Mouse (Mus musculus): ENCODE data around the gene Gm4792. TPM values are rescaled to one million over a fixed set of nuclear protein-coding genes. Genes with fewer than 3 reads are reported as not detected.

Gm4792 gene
- total and polyA plus RNA-seq, 3 experiments = not detected

GRCm38 (mm10) chr10:94311511-94312006 is 13.1 kb upstream of the Gm4792 start, which contains the start of gene Tmcc3:
Gene Tmcc3 (plus strand): TSS chr10:94311949.
- no peak for DNase-seq (ENCODE audit: extremely low read depth)
- Histone ChIP-seq H3K4me3 (replicated peaks in 1 of 3; ENCODE audit: low read depth in 2 of 3, low read length in 2 of 3, poor library complexity in 1 of 3) (peak within 1 kb of the TSS; percentile 26 to 71 (median 45)), H3K4me1 (ENCODE audit: control insufficient read depth in 1 of 2, insufficient read depth in 2 of 2) (peaks cover 6 to 8% of the 10 kb centered on the region in 2 experiments; a peak in 3 of 4 replicates), H3K27ac (ENCODE audit: insufficient read depth, low read depth) (peak within 1 kb of the TSS; percentile 44), H3K9me3 (replicated peaks; ENCODE audit: low read length) (no peaks in the 10 kb centered on the region), H3K36me3 (replicated peaks in 1 of 2; ENCODE audit: control insufficient read depth in 1 of 2, insufficient read depth in 1 of 2, low read length in 1 of 2) (no peaks in the 10 kb centered on the region), H3K9ac (ENCODE audit: insufficient read depth, low read depth) (peak within 1 kb of the TSS; percentile 71), H3K4me2 (ENCODE audit: insufficient read depth, low read depth, poor library complexity, severe bottlenecking) (peak within 1 kb of the TSS; percentile 70), H3K27me3 (replicated peaks) (no peaks in the 10 kb centered on the region), H3K79me2 (replicated peaks; ENCODE audit: control insufficient read depth, extremely low read depth, insufficient read depth, poor library complexity, severe bottlenecking) (no peaks in the 10 kb centered on the region; the same call in 1 of the 2 replicates)
- dilution Hi-C loops (cut with MboI; ENCODE audit: extremely low pct_ligation_motif_present, extremely low pct_unique_long_range_greater_than_20kb, low sequenced_read_pairs) (no loop called here), in situ Hi-C loops (cut with MboI; ENCODE audit: low pct_ligation_motif_present, low pct_unique_long_range_greater_than_20kb, low sequenced_read_pairs) (no loop called here)
- TF ChIP-seq CTCF (conservative IDR thresholded peaks at IDR 0.05 in 1 of 2, IDR thresholded peaks at IDR 0.05 in 1 of 2; ENCODE audit: low read depth in 2 of 2, low read length in 2 of 2) (peak in 1 of 2 experiments; percentile 38; a peak in 2 of 4 replicates), TBP (conservative IDR thresholded peaks at IDR 0.05; ENCODE audit: low read depth, low read length) (no peak), JUN (IDR thresholded peaks at IDR 0.05; ENCODE audit: insufficient read depth, low read depth, low read length) (no peak), SMC3 (IDR thresholded peaks at IDR 0.05; ENCODE audit: low read depth, low read length) (peak; percentile 34), NRF1 (IDR thresholded peaks at IDR 0.05; ENCODE audit: low read depth, low read length) (no peak), ZKSCAN1 (IDR thresholded peaks at IDR 0.05; ENCODE audit: borderline replicate concordance, low read depth, low read length) (no peak), RAD21 (IDR thresholded peaks at IDR 0.05; ENCODE audit: low read depth, low read length) (peak; percentile 28)

GRCm38 (mm10) chr10:94310499-94311267 is 12.2 kb upstream of the Gm4792 start:
- H3K4me2 ChIP-seq (ENCODE audit: insufficient read depth, low read depth, poor library complexity, severe bottlenecking) = peak overlapping the region; percentile 70; the same call in 1 of the 2 replicates
- H3K27me3 ChIP-seq (replicated peaks) = no peaks in the 10 kb centered on the region
- DNase-seq (ENCODE audit: extremely low read depth) = no peak
- H3K4me3 ChIP-seq (replicated peaks in 1 of 3; ENCODE audit: low read depth in 2 of 3, low read length in 2 of 3, poor library complexity in 1 of 3) = no peak overlapping the region
- no peaks in the 10 kb centered on the region for H3K79me2 ChIP-seq (replicated peaks; ENCODE audit: control insufficient read depth, extremely low read depth, insufficient read depth, poor library complexity, severe bottlenecking)
- no peaks in the 10 kb centered on the region for H3K9me3 ChIP-seq (replicated peaks; ENCODE audit: low read length)
- dilution Hi-C loops (cut with MboI; ENCODE audit: extremely low pct_ligation_motif_present, extremely low pct_unique_long_range_greater_than_20kb, low sequenced_read_pairs) = no loop called here
- H3K4me1 ChIP-seq (ENCODE audit: control insufficient read depth in 1 of 2, insufficient read depth in 2 of 2) = peaks cover 6 to 8% of the 10 kb centered on the region in 2 experiments; a peak in 3 of 4 replicates
- H3K36me3 ChIP-seq (replicated peaks in 1 of 2; ENCODE audit: control insufficient read depth in 1 of 2, insufficient read depth in 1 of 2, low read length in 1 of 2) = no peaks in the 10 kb centered on the region
- no peak overlapping the region for H3K9ac ChIP-seq (ENCODE audit: insufficient read depth, low read depth)
- no peak for TF ChIP-seq GABPA (IDR thresholded peaks at IDR 0.05; ENCODE audit: insufficient replicate concordance, low read depth, low read length)
- in situ Hi-C loops (cut with MboI; ENCODE audit: low pct_ligation_motif_present, low pct_unique_long_range_greater_than_20kb, low sequenced_read_pairs) = no loop called here
- H3K27ac ChIP-seq (ENCODE audit: insufficient read depth, low read depth) = no peak overlapping the region

- TF ChIP-seq RCOR1 (conservative IDR thresholded peaks at IDR 0.05; ENCODE audit: low read depth, low read length) (no peak), MXI1 (IDR thresholded peaks at IDR 0.05; ENCODE audit: low read depth, low read length) (peak; percentile 54; the same call in 1 of the 2 replicates)
- no peak for DNase-seq (ENCODE audit: extremely low read depth)
- Histone ChIP-seq H3K4me1 (ENCODE audit: control insufficient read depth in 1 of 2, insufficient read depth in 2 of 2) (no peaks in the 10 kb centered on the region), H3K36me3 (replicated peaks in 1 of 2; ENCODE audit: control insufficient read depth in 1 of 2, insufficient read depth in 1 of 2, low read length in 1 of 2) (no peaks in the 10 kb centered on the region), H3K9me3 (replicated peaks; ENCODE audit: low read length) (no peaks in the 10 kb centered on the region), H3K27ac (ENCODE audit: insufficient read depth, low read depth) (no peak overlapping the region), H3K4me2 (ENCODE audit: insufficient read depth, low read depth, poor library complexity, severe bottlenecking) (no peak overlapping the region), H3K27me3 (replicated peaks) (no peaks in the 10 kb centered on the region), H3K9ac (ENCODE audit: insufficient read depth, low read depth) (no peak overlapping the region), H3K4me3 (replicated peaks in 1 of 3; ENCODE audit: low read depth in 2 of 3, low read length in 2 of 3, poor library complexity in 1 of 3) (no peak overlapping the region), H3K79me2 (replicated peaks; ENCODE audit: control insufficient read depth, extremely low read depth, insufficient read depth, poor library complexity, severe bottlenecking) (no peaks in the 10 kb centered on the region)
- in situ Hi-C loops (cut with MboI; ENCODE audit: low pct_ligation_motif_present, low pct_unique_long_range_greater_than_20kb, low sequenced_read_pairs) = no loop called here
- dilution Hi-C loops (cut with MboI; ENCODE audit: extremely low pct_ligation_motif_present, extremely low pct_unique_long_range_greater_than_20kb, low sequenced_read_pairs) = no loop called here
These were observed 7.0 kb upstream of the Gm4792 start for GRCm38 (mm10) chr10:94305526-94305925.
